Mouse (Mus musculus) cerebellum, adult 2 months (tissue): ENCODE measurements around the gene Tmcc2. TPM values are rescaled to one million over a fixed set of nuclear protein-coding genes. Genes with fewer than 3 reads are reported as not detected.

ENCODE experiments used
- DNase-seq, 2 experiments: peaks; one replicate each; pipeline ENCODE4 v3.0.0; 2021
- H3K27ac ChIP-seq: fragments of 200-500 bp; 2 replicates; pipeline ENCODE4 v1.5.1; 2012; ENCODE audit warnings: low read length, control low read depth, inconsistent platforms; ENCODE audit not compliant: insufficient read depth
- H3K27me3 ChIP-seq: fragments of 200-500 bp; 2 replicates; pipeline ENCODE4 v1.6.1; 2012; ENCODE audit warnings: inconsistent platforms, mild to moderate bottlenecking, low read length, moderate library complexity; ENCODE audit not compliant: control insufficient read depth, insufficient read depth
- H3K4me1 ChIP-seq: fragments of 200-500 bp; 2 replicates; pipeline ENCODE4 v1.6.1; 2011; ENCODE audit warnings: low read length; ENCODE audit not compliant: control insufficient read depth, insufficient read depth
- H3K4me3 ChIP-seq: fragments of 200-500 bp; replicated peaks from 2 replicates; pipeline ENCODE3; 2011; ENCODE audit warnings: mild to moderate bottlenecking, low read depth, low read length, control low read depth; ENCODE audit not compliant: insufficient read depth
- CTCF ChIP-seq: fragments of 200-500 bp; IDR thresholded peaks from 2 replicates; pipeline ENCODE4 v1.5.1; 2011; ENCODE audit warnings: low read depth, mild to moderate bottlenecking, control low read depth, low read length, moderate library complexity, borderline replicate concordance; ENCODE audit not compliant: insufficient read depth
- POLR2A ChIP-seq: fragments of 200-500 bp; IDR thresholded peaks from 2 replicates; pipeline ENCODE4 v1.6.1; 2011; ENCODE audit warnings: low read length, control low read depth, borderline replicate concordance; ENCODE audit not compliant: insufficient read depth
- WGBS: fragments of 180-500 bp; shearing (Covaris S2); methylation state at CpG from one replicate; pipeline ENCODE4 v1.1.7; 2018; 5-methylcytosine and 5-hydroxymethylcytosine counted together
- polyA plus RNA-seq: library from polyadenylated mRNA; depleted of rRNA; stranded (reverse); fragments of >200 nt; gene quantifications from 2 replicates; pipeline ENCODE4 v1.2.3, GENCODE M21; 2012

Gene Tmcc2
- polyA plus RNA-seq, 1 experiment = 157 TPM

GRCm38 (mm10) chr1:132329656-132330055 is 61.4 kb downstream of the Tmcc2 start:
- no peak overlapping the region for H3K4me3 ChIP-seq
- H3K4me1 ChIP-seq = peaks cover 15% of the 10 kb centered on the region
- 92% methylated on average over 7 of the region's 7 CpGs for WGBS
- no peaks in the 10 kb centered on the region for H3K27me3 ChIP-seq
- DNase-seq = no peak
- no peak overlapping the region for H3K27ac ChIP-seq
- no peak for TF ChIP-seq CTCF

- Histone ChIP-seq H3K27me3 (no peaks in the 10 kb centered on the region), H3K4me3 (no peak overlapping the region), H3K27ac (no peak overlapping the region), H3K4me1 (peaks cover 15% of the 10 kb centered on the region)
- no peak for DNase-seq
- 97% methylated on average over 3 of the region's 3 CpGs for WGBS
- TF ChIP-seq POLR2A (no peak), CTCF (no peak)
Measured at GRCm38 (mm10) chr1:132328565-132328964, 62.5 kb downstream of the Tmcc2 start.

GRCm38 (mm10) chr1:132327477-132327876 is 63.6 kb downstream of the Tmcc2 start:
- WGBS = 86% methylated on average over 17 of the region's 17 CpGs
- TF ChIP-seq POLR2A (no peak), CTCF (no peak)
- no peak overlapping the region for H3K27ac ChIP-seq

DNA sequence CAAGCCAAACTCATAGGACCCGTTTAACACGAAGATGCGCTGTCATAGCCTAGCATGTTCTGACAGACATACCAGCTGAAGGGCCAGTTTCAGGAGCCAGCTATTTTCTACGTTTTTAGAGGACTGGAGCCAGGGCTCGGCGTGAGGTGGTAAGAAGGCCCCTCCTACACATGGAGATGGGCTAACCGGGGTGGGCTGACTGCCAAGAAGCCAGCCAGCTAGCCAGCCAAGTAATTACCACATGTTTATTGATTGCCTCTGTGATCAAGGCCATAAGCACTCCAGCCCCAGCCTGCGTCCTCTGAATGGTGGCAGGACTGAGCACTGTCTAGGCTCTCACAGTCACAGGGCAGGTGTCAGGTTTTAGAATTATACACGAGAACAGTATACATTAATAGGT is 64.3 kb downstream of the Tmcc2 start:
- Histone ChIP-seq H3K27ac (no peak overlapping the region), H3K27me3 (no peaks in the 10 kb centered on the region), H3K4me1 (peaks cover 15% of the 10 kb centered on the region), H3K4me3 (no peak overlapping the region)
- 29% methylated on average over 9 of the region's 9 CpGs for WGBS
- TF ChIP-seq POLR2A (no peak), CTCF (no peak)
- no peak for DNase-seq

More at GRCm38 (mm10) chr1:132327477-132327876, 63.6 kb downstream of the Tmcc2 start:
- no peak for DNase-seq
- H3K4me1 ChIP-seq = peaks cover 15% of the 10 kb centered on the region
- no peaks in the 10 kb centered on the region for H3K27me3 ChIP-seq
- no peak overlapping the region for H3K4me3 ChIP-seq

DNA sequence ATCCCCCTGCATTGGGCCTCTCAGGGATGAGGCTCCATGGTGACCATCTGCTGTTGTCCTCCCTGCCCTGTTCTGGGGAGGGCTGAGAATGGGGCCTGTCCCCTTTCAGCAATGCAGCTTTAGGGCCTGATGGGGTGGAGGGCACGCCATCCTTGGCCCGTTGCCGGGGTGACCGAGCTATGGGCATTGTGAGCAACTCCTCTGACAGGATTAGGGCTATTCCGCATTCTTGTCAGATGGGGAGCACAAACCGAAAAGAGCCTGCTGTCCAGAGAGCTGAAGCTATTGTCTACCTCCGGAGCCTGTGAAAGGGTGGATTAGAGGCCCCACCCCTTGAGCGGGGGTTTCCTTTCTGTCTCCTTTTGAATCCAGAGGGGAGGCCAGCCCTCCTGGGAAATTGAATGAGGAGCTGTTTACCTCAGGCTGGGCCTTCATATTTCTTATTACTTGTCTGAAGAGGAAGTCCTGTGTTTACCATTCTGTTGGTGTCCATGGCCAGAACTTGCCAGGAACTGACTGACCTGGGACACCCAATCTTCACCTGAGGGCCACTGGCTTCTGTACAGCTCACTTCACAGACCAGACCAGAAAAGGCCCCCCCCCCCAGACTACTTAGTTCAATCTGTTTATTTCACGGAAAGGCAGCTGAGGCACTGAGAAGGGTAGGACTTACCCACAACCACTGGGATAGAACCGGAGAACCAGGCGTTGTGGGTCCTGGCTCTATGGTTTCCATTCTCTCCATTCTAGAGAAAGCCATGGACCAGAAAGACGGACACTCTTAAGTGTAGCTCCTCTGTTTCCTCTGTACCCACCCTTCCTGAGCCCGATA is 68.2 kb downstream of the Tmcc2 start:
- no peak for TF ChIP-seq POLR2A
- no peak for TF ChIP-seq CTCF
- Histone ChIP-seq H3K27ac (no peak overlapping the region), H3K4me3 (no peak overlapping the region), H3K4me1 (peaks cover 12% of the 10 kb centered on the region), H3K27me3 (no peaks in the 10 kb centered on the region)
- 57% methylated on average over 13 of the region's 13 CpGs for WGBS
- no peak for DNase-seq

- no peak overlapping the region for H3K27ac ChIP-seq
- no peak overlapping the region for H3K4me3 ChIP-seq
- 81% methylated on average over 7 of the region's 7 CpGs for WGBS
- DNase-seq = no peak
- H3K27me3 ChIP-seq = no peaks in the 10 kb centered on the region
- H3K4me1 ChIP-seq = peaks cover 12% of the 10 kb centered on the region
- TF ChIP-seq CTCF = no peak
- no peak for TF ChIP-seq POLR2A
Measured at GRCm38 (mm10) chr1:132321821-132322580, 69.1 kb downstream of the Tmcc2 start.

DNA sequence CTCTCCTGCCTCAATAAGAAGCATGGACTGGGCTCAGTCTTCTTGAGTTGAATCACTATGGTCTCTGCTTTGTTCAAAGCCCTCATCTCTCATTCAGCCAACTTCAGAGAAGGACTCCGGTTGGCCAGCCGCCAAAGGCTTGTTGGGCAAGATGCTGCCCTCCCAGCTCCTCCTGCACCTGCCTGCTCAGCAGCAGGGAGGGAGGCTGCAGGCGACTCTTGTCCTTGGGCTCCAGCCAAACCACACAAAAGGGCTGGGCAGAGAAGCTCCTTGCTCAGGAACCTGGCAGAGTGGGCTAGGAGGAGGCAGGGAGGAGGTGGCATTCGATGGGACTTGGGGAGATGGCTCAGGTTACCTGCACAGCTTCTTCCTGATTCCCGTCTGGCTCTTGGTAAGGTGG is 71.8 kb downstream of the Tmcc2 start:
- no peaks in the 10 kb centered on the region for H3K27me3 ChIP-seq
- H3K27ac ChIP-seq = no peak overlapping the region
- peak; percentile 78 to 84 for DNase-seq
- no peak for TF ChIP-seq POLR2A
- TF ChIP-seq CTCF = no peak
- 5% methylated on average over 5 of the region's 5 CpGs for WGBS
- H3K4me3 ChIP-seq = peak overlapping the region; percentile 1
- peaks cover 12% of the 10 kb centered on the region for H3K4me1 ChIP-seq
